Mouse (Mus musculus) frontal cortex, postnatal 14 days (tissue): Measurements from ENCODE around the gene Kbtbd4.
A peak's percentile ranks its signal among the peaks of the same experiment; 100 is the strongest.
"Not testable (repeated sequence)": the region's sequence is repeated elsewhere in the genome, so short reads cannot be mapped to it uniquely, and the experiment has no call there.

Experiments
- DNase-seq, 2 experiments: peaks; one replicate each; pipeline ENCODE4 v3.0.0; 2022; ENCODE audit warnings: low spot score in 2 of 2

Gene Kbtbd4

DNA sequence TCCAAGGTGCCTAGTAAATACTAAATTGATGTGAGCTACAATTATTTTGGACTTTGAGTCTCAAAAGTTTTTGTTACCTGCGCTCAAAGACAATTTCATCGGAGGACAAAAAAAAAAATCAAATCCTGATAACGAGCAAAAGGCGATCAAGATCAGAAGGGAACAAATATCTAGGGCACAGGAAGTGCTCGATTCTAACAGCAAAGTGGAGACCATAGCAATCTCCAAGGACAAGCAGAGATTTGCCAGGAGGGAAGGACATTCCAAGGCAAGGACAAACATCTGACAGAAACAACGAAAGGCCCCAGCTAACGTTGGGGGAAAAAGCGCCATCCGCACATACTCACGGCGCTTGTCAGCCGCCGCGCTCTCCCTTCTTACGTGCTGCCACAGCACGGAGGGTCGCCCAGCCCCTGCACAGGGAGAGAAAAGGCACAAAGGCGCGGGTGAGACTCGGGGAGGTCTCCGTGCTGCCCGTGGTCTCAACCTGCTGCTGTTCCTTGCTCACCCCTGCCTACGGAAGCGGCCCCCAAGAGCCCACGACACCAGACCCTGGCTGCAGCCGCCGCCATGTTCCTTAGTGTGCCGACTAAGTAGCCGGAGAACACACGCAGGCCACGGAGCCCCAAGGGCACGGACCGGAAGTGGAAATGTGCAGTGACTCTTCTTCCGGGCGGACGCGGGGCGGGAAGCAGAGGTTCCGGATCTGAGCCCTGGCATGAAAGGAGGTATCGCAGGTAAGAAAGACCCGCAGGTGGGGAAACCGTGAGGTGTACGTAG, at the start of gene Kbtbd4, which contains the start of gene Ndufs3:
Gene Kbtbd4 (plus strand): TSS at position 665 of the 780 bp plus-strand sequence.
Gene Ndufs3 (minus strand): TSS at position 752 of the 780 bp plus-strand sequence.
- DNase-seq, result peak; percentile 80 to 84

DNA sequence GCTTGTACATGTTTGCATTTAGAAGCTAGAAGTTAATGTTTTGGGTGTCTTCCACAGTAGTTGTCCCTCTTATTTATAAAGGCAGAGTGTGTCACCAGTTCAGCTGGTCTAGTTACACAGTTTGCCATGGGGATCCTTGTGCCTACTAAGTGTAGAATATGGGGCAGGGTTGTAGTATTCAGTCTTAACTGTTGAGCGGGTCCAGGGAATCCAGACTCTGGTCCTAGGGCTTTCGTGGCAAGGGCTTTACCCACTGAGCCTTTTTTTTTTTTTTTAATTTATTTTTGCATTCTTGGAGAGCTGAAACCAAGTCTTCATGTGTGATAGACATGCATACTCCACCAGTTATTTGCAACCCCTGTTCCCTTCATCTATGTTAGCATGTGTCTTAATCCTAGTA, 43.1 kb upstream of the Kbtbd4 start:
- no peak for DNase-seq

DNA sequence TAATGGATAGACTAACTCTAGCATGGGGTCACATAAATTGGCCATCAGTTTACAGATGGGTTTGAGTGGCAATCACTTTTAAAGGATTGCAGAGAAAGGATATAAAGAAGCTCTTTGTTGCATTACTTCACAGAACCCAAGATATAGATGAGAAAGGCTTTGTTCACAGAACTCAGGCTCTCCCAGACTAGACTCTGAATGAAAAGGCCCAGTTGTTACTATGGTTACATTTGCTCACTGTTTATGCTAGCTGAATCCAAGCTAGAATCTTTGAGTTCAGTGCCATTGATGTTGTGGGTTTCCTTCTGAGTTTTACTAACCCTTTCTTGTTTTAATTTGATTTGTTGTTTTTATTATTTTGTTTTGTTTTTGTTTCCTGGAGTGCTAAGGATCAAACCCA, 40.4 kb upstream of the Kbtbd4 start:
- no peak for DNase-seq

DNA sequence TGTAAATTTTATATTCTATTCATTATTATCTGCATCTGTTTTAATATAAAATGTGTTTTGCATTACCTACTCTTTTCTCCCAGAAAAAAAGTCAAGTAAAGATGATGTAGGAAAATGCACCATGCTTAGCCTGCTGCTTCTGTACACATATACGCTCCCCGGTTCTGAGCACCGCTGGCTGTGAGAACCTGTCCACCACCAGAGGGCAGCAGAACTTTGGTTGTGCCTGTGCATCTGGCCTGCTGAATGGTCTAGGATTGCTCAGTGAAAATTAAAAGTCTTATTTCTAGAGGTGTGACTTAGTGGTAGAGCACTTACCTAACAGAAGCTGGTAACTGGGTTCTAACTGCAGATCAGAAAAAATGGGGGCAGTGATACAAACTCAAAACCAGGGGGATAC, 38.0 kb upstream of the Kbtbd4 start:
- DNase-seq, result peak; percentile 78 to 85

DNA sequence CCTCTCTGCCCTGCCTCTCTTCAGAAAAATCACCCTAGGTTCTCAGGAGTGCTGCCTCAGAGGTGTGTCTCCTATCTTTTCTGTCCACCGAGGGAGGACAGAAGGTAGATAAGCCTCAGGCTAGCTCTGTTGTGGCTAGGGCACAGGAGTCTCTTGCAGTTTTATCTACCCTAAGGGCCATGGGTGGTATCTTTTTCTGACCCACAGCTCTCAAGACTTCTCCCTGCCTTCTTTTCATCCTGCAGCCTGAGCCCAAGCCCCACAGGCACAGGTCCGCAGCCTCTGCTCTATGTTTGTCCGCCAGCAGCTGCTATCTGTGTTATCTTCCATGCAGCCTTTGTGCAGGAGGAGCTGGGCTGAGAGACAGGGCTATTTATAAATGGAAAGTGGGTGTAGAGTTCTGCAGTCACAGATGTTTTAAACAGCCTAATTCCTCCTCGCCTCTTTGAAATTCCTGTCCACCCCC, 34.4 kb upstream of the Kbtbd4 start:
- DNase-seq, result no peak

DNA sequence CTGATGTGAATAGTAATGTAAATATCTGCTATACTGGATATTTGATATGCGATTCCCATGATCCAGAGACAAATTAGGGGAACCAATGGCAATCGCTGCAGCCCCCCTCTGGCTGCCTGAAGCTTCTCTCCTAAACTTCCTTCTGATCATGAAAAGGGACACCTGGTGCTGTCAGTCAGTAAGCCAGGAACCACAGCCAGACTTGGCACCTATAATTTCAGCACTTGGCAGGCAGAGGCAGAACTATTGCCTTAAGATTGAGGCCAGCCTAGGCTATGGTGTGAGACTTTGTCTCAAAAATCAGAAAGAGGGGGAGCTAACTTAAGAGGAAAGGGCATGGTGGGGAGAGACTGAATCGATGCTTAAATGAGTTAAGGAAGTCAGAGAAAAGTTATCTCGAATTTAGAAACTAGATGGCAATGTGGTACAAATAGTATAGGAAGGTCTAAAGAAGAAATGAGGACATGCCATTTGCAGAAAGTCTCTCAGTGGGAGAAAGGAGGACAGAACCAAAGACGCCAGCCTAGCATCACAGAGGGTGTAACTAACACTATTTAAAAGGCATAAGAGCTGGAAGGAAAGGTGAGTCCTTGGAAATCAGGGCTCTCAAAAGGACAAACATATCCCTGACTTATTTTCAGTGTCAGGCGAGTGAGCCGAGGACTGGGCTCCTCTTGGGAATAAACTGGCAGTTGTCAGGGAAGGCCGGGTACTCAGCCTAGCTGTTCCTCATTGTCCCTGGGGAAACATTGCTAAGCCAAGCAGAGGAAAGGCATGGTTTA, 33.2 kb upstream of the Kbtbd4 start:
- no peak for DNase-seq

DNA sequence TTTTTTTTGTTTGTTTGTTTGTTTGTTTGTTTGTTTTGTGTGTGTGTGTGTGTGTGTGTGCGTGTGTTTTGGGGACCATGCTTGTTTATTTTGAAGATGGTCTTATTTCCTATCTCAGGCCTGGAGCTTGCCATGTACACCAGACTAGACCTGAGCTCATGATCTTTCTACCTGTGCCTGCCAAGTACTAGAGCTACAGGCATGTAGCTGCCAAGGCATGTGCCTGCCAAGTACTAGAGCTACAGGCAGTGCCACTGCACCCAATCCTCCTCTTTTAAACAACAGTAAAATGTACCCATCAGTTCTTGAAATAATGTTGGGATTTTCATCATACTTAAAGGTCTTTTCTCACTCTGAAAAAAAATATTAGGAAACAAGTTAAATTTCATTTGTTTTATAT, 30.5 kb upstream of the Kbtbd4 start:
- no peak for DNase-seq

DNA sequence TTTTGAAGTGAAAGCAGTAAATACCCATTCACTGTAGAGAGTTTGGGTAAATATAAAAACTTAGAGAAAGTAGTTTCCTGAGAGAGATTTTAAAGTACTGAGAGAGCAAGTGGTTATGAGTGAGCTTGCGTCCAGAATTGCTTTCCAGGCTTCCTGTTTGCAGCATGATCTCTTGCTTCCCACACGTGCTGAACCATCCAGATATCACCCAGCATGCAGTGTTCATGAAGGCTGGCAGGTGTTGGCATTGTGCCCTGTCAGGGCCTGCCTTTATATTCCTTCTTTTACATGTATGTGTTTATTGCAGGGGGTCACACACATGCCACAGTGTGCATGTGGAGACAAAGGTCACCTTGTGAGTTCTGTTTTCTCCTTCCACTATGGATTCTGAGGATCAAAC, 29.3 kb upstream of the Kbtbd4 start:
- DNase-seq, result no peak

DNA sequence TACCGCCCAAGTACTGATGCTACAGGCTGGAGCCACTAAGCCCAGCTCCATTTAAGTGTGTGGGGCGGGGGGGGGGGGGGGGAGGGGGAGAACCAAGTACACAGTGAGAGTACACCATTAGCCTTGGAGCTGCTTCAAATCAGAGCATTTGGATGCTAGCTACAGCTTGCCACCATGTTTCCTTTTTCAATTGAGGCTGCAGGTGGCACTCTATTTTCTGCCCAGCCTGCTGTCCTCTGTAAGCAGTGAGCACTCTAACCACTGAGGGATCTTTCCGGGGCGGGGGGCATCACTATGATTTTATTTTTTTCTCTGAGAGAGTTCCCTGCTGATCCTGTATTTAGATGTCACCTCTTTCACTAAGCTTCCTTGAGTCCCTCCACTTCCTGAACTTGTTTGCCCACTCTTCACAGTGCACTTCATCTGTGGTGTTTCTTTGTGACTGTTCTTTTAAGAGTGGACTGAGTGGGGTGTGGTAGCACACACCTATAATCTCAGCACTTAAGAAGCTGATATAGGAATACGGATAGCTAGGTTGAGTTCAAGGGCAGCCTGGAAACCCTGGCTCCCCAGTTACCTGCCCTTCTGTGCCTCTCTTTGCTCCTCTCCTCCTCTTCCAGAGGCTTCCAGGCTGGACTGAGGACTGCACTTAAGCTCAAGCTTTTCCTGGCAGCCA, 26.8 kb upstream of the Kbtbd4 start:
- DNase-seq, result no peak

DNA sequence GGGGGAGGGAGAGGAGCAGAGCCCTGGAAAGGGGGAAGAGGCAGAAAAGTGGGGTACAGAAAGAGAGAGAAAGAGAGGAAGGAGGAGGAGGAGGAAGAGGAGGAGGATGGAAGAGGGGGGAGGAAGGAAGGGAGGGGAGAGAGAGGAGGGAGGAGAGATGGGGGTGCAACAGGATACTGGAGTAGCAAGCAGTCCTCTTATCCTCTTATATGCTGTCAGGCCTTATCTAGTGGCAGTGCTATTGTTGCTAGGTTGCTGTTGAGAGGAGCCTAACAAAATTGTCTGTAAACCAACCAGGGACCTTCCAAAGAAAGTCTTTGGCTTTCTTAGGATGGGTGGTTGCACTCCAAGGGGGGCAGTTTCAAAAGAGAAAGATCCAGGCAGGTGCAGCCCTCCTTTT, 25.1 kb upstream of the Kbtbd4 start:
- no peak for DNase-seq

DNA sequence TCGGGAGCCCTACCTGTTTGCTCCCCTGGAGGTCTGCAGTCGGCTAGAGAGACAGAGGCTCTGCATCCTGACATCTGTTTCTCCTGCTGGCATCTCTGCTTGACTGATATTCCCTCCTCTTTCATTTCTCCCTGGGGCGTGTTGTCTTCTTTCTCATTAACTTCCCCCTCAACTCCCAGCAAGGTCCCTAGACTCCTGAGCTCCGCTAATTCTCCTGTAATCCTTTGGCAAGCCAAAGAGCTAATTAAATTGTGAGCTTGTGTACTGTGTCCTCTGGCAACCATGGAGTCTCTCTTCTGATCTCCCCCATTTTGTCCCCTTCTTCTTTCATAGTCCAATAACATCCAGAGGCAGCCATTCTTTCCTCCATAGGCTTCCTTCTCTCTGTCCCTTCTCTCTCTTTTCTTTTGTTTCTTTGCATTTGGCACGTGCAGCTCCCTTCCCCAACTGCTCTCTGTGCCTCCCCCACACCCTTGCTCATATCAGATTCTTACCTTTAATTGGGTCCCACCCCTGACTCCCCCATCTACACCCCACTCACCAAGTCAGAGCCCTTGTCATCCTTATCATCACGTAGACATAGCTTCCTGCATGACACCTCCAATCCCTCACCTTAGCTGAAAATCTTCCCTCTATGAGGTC, 24.3 kb upstream of the Kbtbd4 start:
- no peak for DNase-seq

DNA sequence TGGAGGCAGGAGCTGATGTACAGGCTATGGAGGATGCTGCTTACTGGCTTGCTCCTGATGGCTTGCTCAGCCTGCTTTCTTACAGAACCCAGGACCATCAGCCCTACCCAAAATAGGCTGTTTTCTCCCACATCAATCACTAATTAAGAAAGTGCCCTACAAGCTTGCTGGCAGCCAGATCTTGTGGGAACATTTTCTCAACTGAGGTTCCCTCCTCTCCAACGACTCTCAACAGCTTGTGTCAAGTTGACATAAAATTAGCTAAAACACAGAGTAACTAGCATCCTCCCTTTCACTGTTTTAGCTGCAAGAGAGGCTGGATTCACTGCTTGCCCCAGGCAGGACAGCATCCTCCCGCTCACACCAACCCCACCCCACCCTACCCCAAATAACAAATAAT, 22.7 kb upstream of the Kbtbd4 start:
- no peak for DNase-seq

DNA sequence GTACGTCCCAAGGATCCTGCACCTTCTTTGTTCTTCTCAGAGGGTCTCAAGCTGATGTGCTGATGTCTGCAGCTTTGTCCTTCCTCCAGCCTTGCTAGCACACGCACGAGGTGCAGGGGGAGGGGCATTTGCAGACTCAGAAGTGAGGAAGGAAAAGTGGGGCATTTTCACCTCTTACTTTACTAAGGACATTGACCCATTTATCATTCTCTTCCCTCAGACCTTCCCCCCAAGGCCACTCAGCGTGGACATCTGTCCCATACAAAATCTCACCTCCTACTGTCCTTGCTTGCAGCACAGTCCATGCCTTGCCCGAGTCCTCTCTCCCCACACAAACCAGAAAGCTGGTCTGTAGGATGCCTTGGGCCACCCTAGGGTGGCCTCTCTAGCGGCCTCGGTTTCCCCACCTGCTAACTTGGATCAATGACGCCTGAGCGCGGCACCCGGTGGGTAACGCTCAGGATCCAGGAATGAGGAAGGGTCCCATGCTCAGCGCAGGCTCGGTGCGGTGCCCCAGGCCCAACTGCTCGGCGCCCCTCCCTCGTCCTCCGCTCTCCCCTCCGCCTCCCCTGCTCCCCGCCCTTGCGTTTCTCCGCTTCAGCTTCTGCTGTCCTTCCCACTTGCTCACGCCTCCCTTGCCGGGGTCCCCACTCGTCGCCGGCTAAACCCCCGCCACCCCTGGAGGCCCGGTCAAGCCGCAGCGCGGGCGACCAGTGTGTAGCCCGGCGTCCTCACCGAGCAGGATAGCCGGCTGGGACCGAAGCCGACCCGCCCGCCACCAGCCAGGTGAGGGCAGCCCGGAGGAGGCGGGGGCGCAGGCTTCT, 19.1 kb upstream of the Kbtbd4 start, which contains the start of gene C1qtnf4:
Gene C1qtnf4 (plus strand): TSS at position 643 of the 824 bp plus-strand sequence.
- peak in 1 of 2 experiments; percentile 42 for DNase-seq

DNA sequence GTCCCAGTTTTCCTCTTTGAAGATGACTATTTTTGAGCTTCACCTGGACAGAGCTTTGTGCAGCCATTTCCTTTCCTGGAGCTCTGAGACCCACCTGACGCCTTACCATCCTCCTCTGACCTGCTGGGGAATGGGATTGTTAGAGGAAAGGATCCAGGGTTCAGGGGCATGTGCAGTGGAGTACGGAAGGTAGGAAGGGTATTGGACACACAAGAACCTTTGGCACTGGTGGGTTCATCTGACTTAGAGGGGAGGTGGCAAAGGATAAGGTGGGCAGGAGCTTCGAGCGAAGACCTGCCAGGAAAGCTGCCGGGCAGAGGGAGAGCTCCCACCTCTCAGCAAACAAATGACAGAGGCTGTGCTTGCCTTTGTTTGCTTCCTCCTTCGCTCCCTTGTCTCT, 18.1 kb upstream of the Kbtbd4 start:
- no peak for DNase-seq

DNA sequence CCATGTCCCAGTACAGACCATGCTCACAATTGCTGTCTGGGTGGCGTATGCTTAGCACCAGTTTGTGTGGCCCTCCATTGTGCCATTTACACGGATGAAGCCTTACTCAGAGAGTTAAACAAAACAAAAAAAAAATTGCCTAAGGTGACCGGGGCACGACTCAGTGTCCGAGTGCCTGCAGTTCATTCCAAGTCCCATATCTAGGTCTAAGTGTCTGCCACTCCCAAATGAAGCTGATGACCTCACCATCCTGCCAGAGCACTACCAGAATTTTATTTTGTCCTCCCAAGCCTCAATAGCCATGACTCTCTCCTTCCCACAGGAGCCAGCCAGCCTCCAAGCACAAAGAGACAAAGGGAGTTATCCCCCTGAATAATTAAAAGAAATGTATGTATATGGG, 16.9 kb upstream of the Kbtbd4 start:
- no peak for DNase-seq

DNA sequence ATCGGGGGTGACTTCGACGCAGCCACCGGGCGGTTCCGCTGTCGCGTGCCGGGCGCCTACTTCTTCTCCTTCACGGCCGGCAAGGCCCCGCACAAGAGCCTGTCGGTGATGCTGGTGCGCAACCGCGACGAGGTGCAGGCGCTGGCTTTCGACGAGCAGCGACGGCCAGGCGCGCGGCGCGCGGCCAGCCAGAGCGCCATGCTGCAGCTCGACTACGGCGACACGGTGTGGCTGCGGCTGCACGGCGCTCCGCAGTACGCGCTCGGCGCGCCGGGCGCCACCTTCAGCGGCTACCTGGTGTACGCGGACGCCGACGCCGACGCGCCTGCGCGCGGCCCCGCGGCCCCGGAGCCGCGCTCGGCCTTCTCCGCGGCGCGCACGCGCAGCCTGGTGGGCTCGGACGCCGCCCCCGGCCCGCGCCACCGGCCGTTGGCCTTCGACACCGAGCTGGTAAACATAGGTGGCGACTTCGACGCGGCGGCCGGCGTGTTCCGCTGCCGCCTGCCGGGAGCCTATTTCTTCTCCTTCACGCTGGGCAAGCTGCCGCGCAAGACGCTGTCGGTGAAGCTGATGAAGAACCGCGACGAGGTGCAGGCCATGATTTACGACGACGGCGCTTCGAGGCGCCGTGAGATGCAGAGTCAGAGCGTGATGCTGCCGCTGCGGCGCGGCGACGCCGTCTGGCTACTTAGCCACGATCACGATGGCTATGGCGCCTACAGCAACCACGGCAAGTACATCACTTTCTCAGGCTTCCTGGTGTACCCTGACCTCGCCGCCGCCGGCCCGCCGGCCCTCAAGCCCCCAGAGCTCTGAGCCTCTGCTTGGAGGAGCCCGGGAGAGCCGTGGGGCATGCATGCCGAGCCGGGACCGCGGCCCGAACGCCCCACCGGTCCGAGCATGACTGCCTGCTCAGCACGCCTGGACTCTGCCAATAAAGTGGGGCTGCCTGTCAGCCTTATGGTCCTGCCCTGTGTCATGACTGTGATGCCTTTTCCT, 14.7 kb upstream of the Kbtbd4 start:
- DNase-seq, result no peak

DNA sequence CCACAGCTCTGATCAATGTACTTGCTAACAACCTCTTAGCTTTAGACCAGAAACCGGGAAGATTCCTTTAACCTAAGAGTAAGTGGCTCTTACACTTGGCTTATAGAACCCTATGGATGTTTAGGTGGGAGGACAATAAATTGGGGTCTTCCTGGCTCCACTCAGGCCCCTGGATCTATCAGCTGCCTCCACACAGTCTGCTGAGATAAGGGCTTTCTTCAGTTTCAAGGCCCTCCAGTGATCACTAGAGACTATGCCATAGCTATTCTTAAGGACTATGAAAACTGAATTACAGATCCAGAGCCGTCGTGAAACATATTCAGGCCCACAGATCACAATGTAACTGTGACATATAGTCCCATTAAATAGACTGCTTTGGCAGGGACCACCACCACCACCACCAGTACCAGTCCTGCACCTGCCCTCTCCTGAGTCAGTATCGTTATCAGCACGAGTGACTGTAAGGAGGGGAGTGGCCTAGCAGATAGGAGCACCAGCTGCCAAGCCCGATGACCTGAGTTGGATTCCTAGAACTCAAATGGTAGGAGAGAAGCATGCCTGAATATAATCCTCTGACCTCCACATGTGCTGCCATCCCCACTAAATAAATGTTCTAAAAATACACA, 10.8 kb upstream of the Kbtbd4 start:
- no peak for DNase-seq

DNA sequence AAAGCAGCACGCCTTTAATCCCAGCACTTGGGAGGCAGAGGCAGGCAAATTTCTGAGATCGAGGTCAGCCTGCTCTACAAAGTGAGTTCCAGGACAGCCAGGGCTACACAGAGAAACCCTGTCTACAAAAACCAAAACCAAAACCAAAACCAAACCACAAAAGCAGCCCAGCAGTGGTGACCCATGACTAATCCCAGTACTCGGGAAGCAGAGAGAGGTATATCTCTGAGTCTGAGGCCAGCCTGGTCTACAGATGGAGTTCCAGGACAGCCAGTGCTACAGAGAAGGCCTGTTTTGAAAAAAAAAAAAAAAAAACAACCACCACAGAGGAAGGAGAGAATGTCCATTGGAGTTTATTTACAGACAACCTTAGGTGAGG, 10.3 kb upstream of the Kbtbd4 start:
- DNase-seq, result not testable (repeated sequence)

DNA sequence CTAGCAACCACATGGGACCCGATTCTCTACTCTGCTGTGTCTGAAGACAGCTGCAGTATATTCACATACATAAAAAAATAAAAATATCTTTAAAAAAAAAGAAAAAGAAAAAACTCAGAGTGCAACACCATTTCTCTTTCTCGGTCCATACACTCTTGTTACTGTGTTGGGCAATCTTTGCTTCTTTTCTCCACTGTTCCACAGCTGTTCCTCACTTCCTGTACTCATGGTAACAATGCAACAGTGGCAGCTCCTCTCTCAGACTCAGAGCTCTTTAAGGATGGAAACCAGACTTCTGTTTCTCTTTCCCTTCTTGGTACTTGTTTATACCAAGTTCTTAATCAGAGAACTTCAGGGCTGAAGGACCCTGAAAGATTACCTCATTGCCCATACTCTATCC, 1.1 kb upstream of the Kbtbd4 start:
- no peak for DNase-seq
